Mouse (Mus musculus): ENCODE results near the gene Smg8. TPM values are rescaled to one million over a fixed set of nuclear protein-coding genes. Genes with fewer than 3 reads are reported as not detected.

The Smg8 gene
- polyA plus RNA-seq, 2 experiments from 2014 or later = 6.4 to 8.4 TPM

DNA sequence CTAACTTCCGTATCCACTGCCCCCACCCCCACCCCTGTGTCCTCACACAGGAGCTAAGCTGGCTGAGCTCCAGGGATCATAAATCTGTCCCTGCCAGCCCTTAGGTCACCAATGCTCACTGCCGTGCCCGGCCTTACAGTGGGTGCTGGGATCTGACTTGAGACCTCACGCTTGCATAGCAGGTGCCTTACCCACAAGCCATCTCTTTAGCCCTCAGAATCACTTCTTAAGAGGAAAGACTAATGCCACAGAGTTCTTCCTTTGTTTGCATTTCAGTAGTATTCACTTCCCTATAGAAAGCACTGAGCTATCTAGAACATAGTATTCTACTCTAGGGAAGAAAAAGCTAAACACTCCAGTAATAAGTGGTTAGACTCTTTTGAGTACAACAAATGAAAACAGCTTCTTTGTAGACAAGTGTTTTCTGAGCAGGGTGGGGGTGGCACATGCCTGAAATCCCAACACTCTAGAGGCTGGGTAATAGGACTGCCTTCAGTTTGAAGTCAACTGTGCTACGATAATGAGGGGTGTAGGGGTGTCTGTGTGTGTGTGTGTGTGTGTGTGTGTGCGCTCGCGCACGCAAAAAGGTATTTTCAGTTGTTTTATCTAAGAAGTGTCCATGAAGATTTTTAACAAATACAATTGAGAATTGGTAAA lies 47.1 kb downstream of the Smg8 start:
- ATAC-seq = no peak

- ATAC-seq = no peak
These were observed 50.4 kb downstream of the Smg8 start for GRCm38 (mm10) chr11:87036180-87036579.

GRCm38 (mm10) chr11:87028212-87028611 lies 58.4 kb downstream of the Smg8 start:
- no peak for ATAC-seq

Other genes with a start within 250 kb of the Smg8 start
- gene Ypel2, start 93.1 kb downstream of the Smg8 start, polyA plus RNA-seq (2017; shearing (Covaris generic)) = 10 to 100 TPM in 1 of 2 experiments, 1 to 10 TPM in 1; 7.4 to 11.2 TPM
- gene Gdpd1, start 12.7 kb downstream of the Smg8 start, polyA plus RNA-seq (2017; shearing (Covaris generic)) = under 1 TPM; 0.23 to 0.51 TPM
- 1 to 10 TPM; 1.6 to 2.1 TPM for gene Prr11, start 21.9 kb upstream of the Smg8 start, polyA plus RNA-seq (2017; shearing (Covaris generic))
- 10 to 100 TPM; 12.6 to 12.8 TPM for gene Ska2, start 22.5 kb upstream of the Smg8 start, polyA plus RNA-seq (2017; shearing (Covaris generic))
- 1 to 10 TPM; 5.6 to 7.2 TPM for gene Trim37, start 40.3 kb upstream of the Smg8 start, polyA plus RNA-seq (2017; shearing (Covaris generic))

All from CD4-positive, CD25-positive, alpha-beta regulatory T cell, adult 4 months (primary cell).